Comparison of ENCODE assay signal across 8 mouse cellular contexts in the genomic region with DNA sequence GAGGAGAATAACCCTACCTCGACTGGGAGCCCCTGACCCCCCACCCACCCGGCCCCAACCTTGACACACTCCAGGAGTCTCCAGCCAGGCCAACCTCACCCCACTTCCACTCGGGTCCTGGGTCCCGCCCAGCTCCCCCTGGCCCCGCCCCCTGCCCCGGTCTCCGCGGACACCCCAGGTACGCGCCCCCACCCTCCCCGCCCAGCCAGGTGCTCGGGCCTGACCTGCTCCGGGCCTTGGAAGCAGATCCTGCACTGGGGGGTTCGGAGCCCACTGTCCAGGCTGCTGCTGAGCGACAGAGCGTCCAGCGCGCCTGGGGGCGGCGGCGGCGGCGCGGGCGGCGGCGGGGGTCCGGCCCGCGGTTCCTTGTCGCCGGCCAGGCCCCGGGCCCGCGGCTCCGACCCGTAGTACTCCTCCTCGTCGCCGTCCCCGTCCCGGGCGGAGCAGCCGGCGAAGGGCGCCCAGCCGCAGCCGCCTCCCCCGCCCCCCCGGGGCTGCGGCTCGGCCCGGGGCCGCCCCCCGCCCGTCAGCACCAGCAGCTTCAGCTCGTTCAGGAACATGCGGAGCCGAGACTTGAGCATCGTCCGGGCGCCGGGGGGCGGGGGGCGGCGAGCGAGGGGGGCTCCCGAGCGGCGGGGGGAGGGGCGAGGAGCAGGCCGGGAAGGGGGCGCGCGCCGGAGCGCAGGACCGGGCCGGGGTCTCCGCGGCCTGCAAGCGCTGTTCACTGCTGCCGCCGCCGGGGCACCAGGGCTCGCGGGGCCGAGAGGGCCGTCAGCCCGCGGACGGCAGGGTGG. TPM values are rescaled to one million over a fixed set of nuclear protein-coding genes. Genes with fewer than 3 reads are reported as not detected.
A peak's percentile ranks its signal among the peaks of the same experiment; 100 is the strongest.
DNase-seq lines count a peak whose midpoint lies in the region; ATAC-seq and TF ChIP-seq lines count a peak whose summit lies in the region.

No protein-coding gene starts in this region.

- peaks cover 6% of the 10 kb centered on the region; the same call in 1 of the 2 replicates for H3K36me3 ChIP-seq in heart, embryonic 12.5 days
- peaks cover 17% of the 10 kb centered on the region for H3K36me3 ChIP-seq in intestine, embryonic 14.5 days (ENCODE audit: control insufficient read depth, insufficient read depth, low read length)
- H3K36me3 ChIP-seq in midbrain, embryonic 16.5 days (ENCODE audit: control insufficient read depth, insufficient read depth, low read length) = peaks cover 26% of the 10 kb centered on the region

- TF ChIP-seq POLR2A in cortical plate, adult 2 months (IDR thresholded peaks at IDR 0.05; ENCODE audit: extremely low read depth, insufficient read depth, low read length) = no peak

- TF ChIP-seq CTCF in cortical plate, adult 2 months (IDR thresholded peaks at IDR 0.05; ENCODE audit: extremely low read depth, insufficient read depth, low read length) = no peak

- H3K4me2 ChIP-seq in heart, embryonic 12.5 days = peak overlapping the region; percentile 97
- H3K4me2 ChIP-seq in intestine, embryonic 14.5 days (ENCODE audit: low read length) = peak overlapping the region; percentile 85
- H3K4me2 ChIP-seq in midbrain, embryonic 16.5 days (ENCODE audit: low read length) = peak overlapping the region; percentile 82

- ATAC-seq in heart, embryonic 12.5 days (ENCODE audit: insufficient number of reproducible peaks, low FRiP score) = no peak
- no peak for ATAC-seq in intestine, embryonic 14.5 days (replicated peaks; ENCODE audit: low FRiP score, low TSS enrichment, low read depth)
- 0 out of 2 replicates have a peak, but pooled peaks have one; percentile 0 for ATAC-seq in midbrain, embryonic 16.5 days

- no peak overlapping the region for H3K27ac ChIP-seq in heart, embryonic 12.5 days (ENCODE audit: poor library complexity, severe bottlenecking)
- no peak overlapping the region for H3K27ac ChIP-seq in cortical plate, adult 2 months (ENCODE audit: insufficient read depth, low read length)
- H3K27ac ChIP-seq in intestine, embryonic 14.5 days (ENCODE audit: low read depth) = 0 out of 2 replicates have a peak overlapping the region, but pooled peaks have one; percentile 47
- peak overlapping the region; percentile 89 for H3K27ac ChIP-seq in midbrain, embryonic 16.5 days (ENCODE audit: low read length)

- H3K4me3 ChIP-seq in heart, embryonic 12.5 days = peak overlapping the region; percentile 78
- H3K4me3 ChIP-seq in cortical plate, adult 2 months (ENCODE audit: insufficient read depth, low read length) = peak overlapping the region; percentile 29
- H3K4me3 ChIP-seq in intestine, embryonic 14.5 days (ENCODE audit: low read depth, low read length) = peak overlapping the region; percentile 68
- peak overlapping the region; percentile 85 for H3K4me3 ChIP-seq in midbrain, embryonic 16.5 days (ENCODE audit: low read depth, low read length)

- peak overlapping the region; percentile 79 for H3K9ac ChIP-seq in heart, embryonic 12.5 days
- H3K9ac ChIP-seq in intestine, embryonic 14.5 days (ENCODE audit: low read length) = peak overlapping the region; percentile 77
- peak overlapping the region; percentile 91 for H3K9ac ChIP-seq in midbrain, embryonic 16.5 days (ENCODE audit: low read depth, low read length)

- H3K4me1 ChIP-seq in heart, embryonic 12.5 days (replicated peaks) = peaks cover 18% of the 10 kb centered on the region
- H3K4me1 ChIP-seq in cortical plate, adult 2 months (ENCODE audit: control insufficient read depth, insufficient read depth, low read length) = peaks cover 1% of the 10 kb centered on the region; the same call in 1 of the 2 replicates
- H3K4me1 ChIP-seq in intestine, embryonic 14.5 days (replicated peaks; ENCODE audit: control insufficient read depth, insufficient read depth, low read length) = peaks cover 18% of the 10 kb centered on the region
- peaks cover 28% of the 10 kb centered on the region for H3K4me1 ChIP-seq in midbrain, embryonic 16.5 days (ENCODE audit: control insufficient read depth, insufficient read depth, low read length)

- intact Hi-C loops in heart, postnatal 10 days (cut with DNase I) = no loop called here

- 2% methylated on average over 74 of the region's 92 CpGs for WGBS in heart, embryonic 12.5 days
- WGBS in intestine, embryonic 14.5 days = under 1% methylated on average over 63 of the region's 92 CpGs
- under 1% methylated on average over 39 of the region's 92 CpGs for WGBS in midbrain, embryonic 16.5 days

- H3K27me3 ChIP-seq in heart, embryonic 12.5 days (replicated peaks) = peaks cover 60% of the 10 kb centered on the region
- H3K27me3 ChIP-seq in intestine, embryonic 14.5 days (replicated peaks; ENCODE audit: control insufficient read depth, insufficient read depth, low read length) = 0 out of 2 replicates have a peak, but pooled peaks cover 3% of the 10 kb centered on the region
- H3K27me3 ChIP-seq in midbrain, embryonic 16.5 days (ENCODE audit: control insufficient read depth, insufficient read depth, low read depth, low read length) = no peaks in the 10 kb centered on the region

- no peaks in the 10 kb centered on the region for H3K9me3 ChIP-seq in heart, embryonic 12.5 days (replicated peaks)
- H3K9me3 ChIP-seq in intestine, embryonic 14.5 days (ENCODE audit: control insufficient read depth, low read length) = no peaks in the 10 kb centered on the region
- no peaks in the 10 kb centered on the region for H3K9me3 ChIP-seq in midbrain, embryonic 16.5 days (replicated peaks; ENCODE audit: control insufficient read depth, low read length, poor library complexity, severe bottlenecking)

- DNase-seq in heart, postnatal 10 days = no peak
- DNase-seq in CD4-positive helper T cell, adult 2 months (ENCODE audit: low read depth, low spot score) = peak; percentile 42
- no peak for DNase-seq in intestine, embryonic 14.5 days (ENCODE audit: low spot score)
- DNase-seq in spleen, adult 12 weeks (ENCODE audit: low spot score) = no peak
- no peak for DNase-seq in urinary bladder, postnatal 4 days (ENCODE audit: low spot score in 2 of 2)

RNA-seq across cellular contexts. Expression of a gene that starts 0.6 kb away (rescaled TPM):
- polyA plus RNA-seq in heart, embryonic 12.5 days (2016; fragmentation: Nextera tagmentation; extraction: Ambion mirVana) = 0.10 and 0.28 TPM in 2 replicates
- 1 to 10 TPM; 1.7 to 2.9 TPM for total RNA-seq in heart, postnatal 10 days (2021)
- 11.8 TPM in 2 replicates for polyA plus RNA-seq in cortical plate, adult 2 months (2012; rRNA removed)
- polyA plus RNA-seq in intestine, embryonic 14.5 days (2014; fragmentation: Nextera tagmentation; extraction: Ambion mirVana) = 1.4 and 1.9 TPM in 2 replicates
- polyA plus RNA-seq in midbrain, embryonic 16.5 days (2015; fragmentation: Nextera tagmentation; extraction: Ambion mirVana) = 5.6 and 6.3 TPM in 2 replicates

RNA-seq across cellular contexts. Expression of a gene that starts 4.0 kb away (rescaled TPM):
- polyA plus RNA-seq in heart, embryonic 12.5 days (2016; fragmentation: Nextera tagmentation; extraction: Ambion mirVana) = 1,080 and 1,140 TPM in 2 replicates
- 100 to 1,000 TPM; 154 to 196 TPM for total RNA-seq in heart, postnatal 10 days (2021)
- 134 and 139 TPM in 2 replicates for polyA plus RNA-seq in cortical plate, adult 2 months (2012; rRNA removed)
- 1,915 and 2,068 TPM in 2 replicates for polyA plus RNA-seq in intestine, embryonic 14.5 days (2014; fragmentation: Nextera tagmentation; extraction: Ambion mirVana)
- polyA plus RNA-seq in midbrain, embryonic 16.5 days (2015; fragmentation: Nextera tagmentation; extraction: Ambion mirVana) = 646 and 776 TPM in 2 replicates

RNA-seq across cellular contexts. Expression of a gene that starts 10.7 kb away (rescaled TPM):
- 119 and 124 TPM in 2 replicates for polyA plus RNA-seq in heart, embryonic 12.5 days (2016; fragmentation: Nextera tagmentation; extraction: Ambion mirVana)
- 10 to 100 TPM; 50.0 to 53.8 TPM for total RNA-seq in heart, postnatal 10 days (2021)
- polyA plus RNA-seq in cortical plate, adult 2 months (2012; rRNA removed) = 81.3 and 88.3 TPM in 2 replicates
- 92.4 and 114 TPM in 2 replicates for polyA plus RNA-seq in intestine, embryonic 14.5 days (2014; fragmentation: Nextera tagmentation; extraction: Ambion mirVana)
- polyA plus RNA-seq in midbrain, embryonic 16.5 days (2015; fragmentation: Nextera tagmentation; extraction: Ambion mirVana) = 105 and 110 TPM in 2 replicates

RNA-seq across cellular contexts. Expression of a gene that starts 11.3 kb away (rescaled TPM):
- polyA plus RNA-seq in heart, embryonic 12.5 days (2016; fragmentation: Nextera tagmentation; extraction: Ambion mirVana) = 0.18 TPM in 1 of 2 replicates, not detected in the other
- under 1 TPM; 0.22 to 0.29 TPM for total RNA-seq in heart, postnatal 10 days (2021)
- polyA plus RNA-seq in cortical plate, adult 2 months (2012; rRNA removed) = 0.67 and 0.78 TPM in 2 replicates
- polyA plus RNA-seq in intestine, embryonic 14.5 days (2014; fragmentation: Nextera tagmentation; extraction: Ambion mirVana) = 0.07 and 0.15 TPM in 2 replicates
- 0.08 and 0.14 TPM in 2 replicates for polyA plus RNA-seq in midbrain, embryonic 16.5 days (2015; fragmentation: Nextera tagmentation; extraction: Ambion mirVana)

RNA-seq across cellular contexts. Expression of a gene that starts 15.7 kb away (rescaled TPM):
- polyA plus RNA-seq in heart, embryonic 12.5 days (2016; fragmentation: Nextera tagmentation; extraction: Ambion mirVana) = 0.03 TPM in 1 of 2 replicates, not detected in the other
- 1 to 10 TPM; 5.5 to 8.3 TPM for total RNA-seq in heart, postnatal 10 days (2021)
- 383 and 414 TPM in 2 replicates for polyA plus RNA-seq in cortical plate, adult 2 months (2012; rRNA removed)
- polyA plus RNA-seq in intestine, embryonic 14.5 days (2014; fragmentation: Nextera tagmentation; extraction: Ambion mirVana) = 0.23 and 0.26 TPM in 2 replicates
- polyA plus RNA-seq in midbrain, embryonic 16.5 days (2015; fragmentation: Nextera tagmentation; extraction: Ambion mirVana) = 5.1 and 5.3 TPM in 2 replicates

Comparison
In these comparisons a context has a peak if more than half of its experiments do, and no peak if none do; other contexts are left out.
1. H3K27ac ChIP-seq: peak in intestine, embryonic 14.5 days (single experiment) and midbrain, embryonic 16.5 days (single experiment); none in heart, embryonic 12.5 days (single experiment) and cortical plate, adult 2 months (single experiment).
2. H3K4me3 ChIP-seq: peak in every context shown above with its lines; median percentile 85 in midbrain, embryonic 16.5 days; 78 in heart, embryonic 12.5 days; 68 in intestine, embryonic 14.5 days; 29 in cortical plate, adult 2 months.
3. Peak in every context shown above with its lines, with median percentiles within 50 percentile points of each other: H3K4me2 ChIP-seq and H3K9ac ChIP-seq.